Mouse (Mus musculus) limb, embryonic 13.5 days (tissue): ENCODE measurements at regions not wholly inside any gene's neighbourhood (a gene's known extent, or its start where the extent isn't known, plus 50 kb on each side); places are given as distances from the start of the nearest gene placed in this dataset.

Source experiments
- ATAC-seq: fragments of 200-750 bp; cut with Nextera tagmentation; 2 replicates; pipeline ENCODE4 v1.8.0; 2017; ENCODE audit warnings: low read depth, moderate number of reproducible peaks, moderate TSS enrichment; ENCODE audit not compliant: low FRiP score
- H3K27ac ChIP-seq: fragments of 300-500 bp; sonication (generic); 2 replicates; pipeline ENCODE4 v1.5.1; 2015; ENCODE audit warnings: inconsistent platforms, mild to moderate bottlenecking, moderate library complexity
- H3K27me3 ChIP-seq: fragments of 300-500 bp; sonication (generic); 2 replicates; pipeline ENCODE4 v1.6.1; 2015; ENCODE audit warnings: mild to moderate bottlenecking, inconsistent platforms
- H3K36me3 ChIP-seq: fragments of 300-500 bp; sonication (generic); 2 replicates; pipeline ENCODE4 v1.6.1; 2015; ENCODE audit warnings: inconsistent platforms, mild to moderate bottlenecking, moderate library complexity
- H3K4me1 ChIP-seq: fragments of 300-500 bp; sonication (generic); 2 replicates; pipeline ENCODE4 v1.6.1; 2015; ENCODE audit warnings: inconsistent platforms
- H3K4me2 ChIP-seq: fragments of 300-500 bp; sonication (generic); replicated peaks from 2 replicates; pipeline ENCODE4 v1.6.1; 2015; ENCODE audit warnings: inconsistent platforms, mild to moderate bottlenecking, moderate library complexity
- H3K4me3 ChIP-seq: fragments of 300-500 bp; sonication (generic); 2 replicates; pipeline ENCODE4 v1.5.1; 2015; ENCODE audit warnings: moderate library complexity, mild to moderate bottlenecking, inconsistent platforms
- H3K9ac ChIP-seq: fragments of 300-500 bp; sonication (generic); 2 replicates; pipeline ENCODE4 v1.6.1; 2015; ENCODE audit warnings: mild to moderate bottlenecking, inconsistent platforms
- H3K9me3 ChIP-seq: fragments of 300-500 bp; sonication (generic); 2 replicates; pipeline ENCODE4 v1.6.1; 2016; ENCODE audit warnings: inconsistent platforms
- WGBS: fragments of 180-500 bp; shearing (Covaris S2); methylation state at CpG from one replicate; pipeline ENCODE4 v1.1.7; 2015; 5-methylcytosine and 5-hydroxymethylcytosine counted together

DNA sequence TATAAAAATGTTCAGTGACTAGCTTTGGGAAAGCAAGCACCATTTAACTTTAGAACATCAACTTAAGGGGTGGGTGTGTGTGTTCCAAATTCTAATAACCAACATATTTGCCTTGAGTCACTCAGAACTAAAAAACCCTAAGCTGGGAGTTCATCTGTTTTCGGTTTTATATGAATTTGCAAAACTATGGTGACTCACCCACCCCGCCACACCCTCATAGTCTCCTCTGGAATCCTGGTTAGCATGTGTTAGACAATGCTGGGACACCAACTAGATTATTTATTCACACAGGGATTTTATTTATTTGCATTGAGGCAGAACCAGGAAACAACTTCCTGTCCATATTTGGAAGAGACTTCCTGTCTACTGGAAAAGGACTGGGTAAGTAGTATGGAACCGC is 50.2 kb upstream of the Lnx1 start:
- H3K36me3 ChIP-seq, result no peaks in the 10 kb centered on the region
- H3K27me3 ChIP-seq, result no peaks in the 10 kb centered on the region
- WGBS, result 86% methylated on average over 3 of the region's 3 CpGs
- H3K9me3 ChIP-seq, result no peaks in the 10 kb centered on the region
- H3K4me1 ChIP-seq, result peaks cover 9% of the 10 kb centered on the region; the same call in 1 of the 2 replicates
- ATAC-seq, result no peak
- no peak overlapping the region for H3K4me2 ChIP-seq
- no peak overlapping the region for H3K27ac ChIP-seq
- no peak overlapping the region for H3K4me3 ChIP-seq
- H3K9ac ChIP-seq, result no peak overlapping the region
